Mouse (Mus musculus) neural tube, embryonic 11.5 days (tissue): ENCODE measurements around the gene Pah. TPM values are rescaled to one million over a fixed set of nuclear protein-coding genes. Genes with fewer than 3 reads are reported as not detected.

Experiments used
- ATAC-seq: fragments of 200-750 bp; cut with Nextera tagmentation; 2 replicates; pipeline ENCODE4 v1.8.0; 2017; ENCODE audit warnings: moderate number of reproducible peaks, mild to moderate bottlenecking, moderate TSS enrichment, moderate library complexity; ENCODE audit not compliant: insufficient read depth, low FRiP score, low TSS enrichment
- DNase-seq: peaks from one replicate; pipeline ENCODE4 v3.0.0-alpha.2; 2015; ENCODE audit warnings: low spot score
- H3K27ac ChIP-seq: fragments of 300-500 bp; sonication (generic); 2 replicates; pipeline ENCODE4 v1.5.1; 2014; ENCODE audit warnings: low read depth, mild to moderate bottlenecking, low read length
- H3K27me3 ChIP-seq: fragments of 300-500 bp; sonication (generic); 2 replicates; pipeline ENCODE4 v1.6.1; 2014; ENCODE audit warnings: mild to moderate bottlenecking, low read length, mixed read lengths; ENCODE audit not compliant: control insufficient read depth, insufficient read depth
- H3K36me3 ChIP-seq: fragments of 300-500 bp; sonication (generic); 2 replicates; pipeline ENCODE4 v1.6.1; 2014; ENCODE audit warnings: mild to moderate bottlenecking, low read length, moderate library complexity, mixed read lengths; ENCODE audit not compliant: control insufficient read depth, insufficient read depth
- H3K4me1 ChIP-seq: fragments of 300-500 bp; sonication (generic); 2 replicates; pipeline ENCODE4 v1.6.1; 2014; ENCODE audit warnings: low read length, mixed read lengths; ENCODE audit not compliant: control insufficient read depth, insufficient read depth
- H3K4me2 ChIP-seq: fragments of 300-500 bp; sonication (generic); 2 replicates; pipeline ENCODE4 v1.6.1; 2014; ENCODE audit warnings: low read depth, mild to moderate bottlenecking, moderate library complexity
- H3K4me3 ChIP-seq: fragments of 300-500 bp; sonication (generic); 2 replicates; pipeline ENCODE4 v1.5.1; 2014; ENCODE audit warnings: low read depth, low read length
- H3K9ac ChIP-seq: fragments of 300-500 bp; sonication (generic); 2 replicates; pipeline ENCODE4 v1.6.1; 2014; ENCODE audit warnings: mild to moderate bottlenecking, low read length
- H3K9me3 ChIP-seq: fragments of 300-500 bp; sonication (generic); 2 replicates; pipeline ENCODE4 v1.6.1; 2016; ENCODE audit warnings: low read length; ENCODE audit not compliant: control insufficient read depth
- WGBS: fragments of 180-500 bp; shearing (Covaris S2); extraction: QIAGEN DNeasy Blood & Tissue Kit; methylation state at CpG from one replicate; pipeline ENCODE4 v1.1.7; 2014; 5-methylcytosine and 5-hydroxymethylcytosine counted together
- polyA plus RNA-seq: library from polyadenylated mRNA; unstranded; fragments of >200 nt; fragmentation: Nextera tagmentation; extraction: Ambion mirVana; gene quantifications from 2 replicates; pipeline ENCODE4 v1.2.1, GENCODE M21; 2014

The Pah gene
- polyA plus RNA-seq, 1 experiment from 2014 or later: not detected

- H3K9ac ChIP-seq: no peak overlapping the region
- no peaks in the 10 kb centered on the region for H3K36me3 ChIP-seq
- peaks cover 28% of the 10 kb centered on the region for H3K27me3 ChIP-seq
- no peak overlapping the region for H3K4me3 ChIP-seq
- ATAC-seq (no peak), DNase-seq (no peak)
- H3K4me1 ChIP-seq: peaks cover 16% of the 10 kb centered on the region
- no peaks in the 10 kb centered on the region for H3K9me3 ChIP-seq
- 88% methylated on average over 2 of the region's 2 CpGs for WGBS
- no peak overlapping the region for H3K4me2 ChIP-seq
- no peak overlapping the region for H3K27ac ChIP-seq
Measured at GRCm38 (mm10) chr10:87497056-87497455, 24.5 kb upstream of the Pah start.

GRCm38 (mm10) chr10:87500926-87501658 is 20.5 kb upstream of the Pah start:
- H3K4me3 ChIP-seq: peak overlapping the region; percentile 1
- ATAC-seq: peak; percentile 63

GRCm38 (mm10) chr10:87501659-87502042 is 19.9 kb upstream of the Pah start:
- Histone ChIP-seq H3K36me3 (no peaks in the 10 kb centered on the region), H3K9ac (peak overlapping the region; percentile 23), H3K27me3 (peaks cover 13% of the 10 kb centered on the region), H3K4me3 (peak overlapping the region; percentile 1), H3K4me2 (peak overlapping the region; percentile 41), H3K27ac (no peak overlapping the region), H3K9me3 (no peaks in the 10 kb centered on the region), H3K4me1 (peaks cover 8% of the 10 kb centered on the region)
- DNase-seq (peak; percentile 57), ATAC-seq (peak; percentile 54)
- WGBS: 9% methylated on average over 7 of the region's 7 CpGs

More at GRCm38 (mm10) chr10:87500926-87501658, 20.5 kb upstream of the Pah start:
- peak overlapping the region; percentile 41 for H3K4me2 ChIP-seq
- no peaks in the 10 kb centered on the region for H3K36me3 ChIP-seq
- DNase-seq: peak; percentile 41
- 7% methylated on average over 20 of the region's 20 CpGs for WGBS
- H3K27me3 ChIP-seq: peaks cover 15% of the 10 kb centered on the region
- H3K4me1 ChIP-seq: peaks cover 8% of the 10 kb centered on the region
- no peaks in the 10 kb centered on the region for H3K9me3 ChIP-seq
- H3K27ac ChIP-seq: no peak overlapping the region
- peak overlapping the region; percentile 23 for H3K9ac ChIP-seq

GRCm38 (mm10) chr10:87502283-87502682 is 19.3 kb upstream of the Pah start:
- H3K27me3 ChIP-seq: peaks cover 10% of the 10 kb centered on the region
- H3K4me3 ChIP-seq: no peak overlapping the region
- whole genome bisulfite sequencing: 14% methylated on average over 5 of the region's 5 CpGs
- ATAC-seq: no peak; the same call in 1 of the 2 replicates
- no peak overlapping the region for H3K4me2 ChIP-seq
- no peaks in the 10 kb centered on the region for H3K9me3 ChIP-seq
- H3K9ac ChIP-seq: no peak overlapping the region
- H3K27ac ChIP-seq: no peak overlapping the region
- DNase-seq: peak; percentile 57
- H3K36me3 ChIP-seq: no peaks in the 10 kb centered on the region
- H3K4me1 ChIP-seq: peaks cover 8% of the 10 kb centered on the region

GRCm38 (mm10) chr10:87503946-87504345 is 17.6 kb upstream of the Pah start:
- Histone ChIP-seq H3K27ac (no peak overlapping the region), H3K4me2 (no peak overlapping the region), H3K27me3 (peaks cover 10% of the 10 kb centered on the region), H3K9me3 (no peaks in the 10 kb centered on the region), H3K4me3 (no peak overlapping the region), H3K36me3 (no peaks in the 10 kb centered on the region), H3K9ac (no peak overlapping the region), H3K4me1 (peaks cover 8% of the 10 kb centered on the region)
- ATAC-seq (no peak; the same call in 1 of the 2 replicates), DNase-seq (peak; percentile 58)
- 6% methylated on average over 10 of the region's 10 CpGs for WGBS

- no peak for ATAC-seq
- no peaks in the 10 kb centered on the region for H3K4me1 ChIP-seq
- H3K9ac ChIP-seq: no peak overlapping the region
- no peak overlapping the region for H3K27ac ChIP-seq
- no peak overlapping the region for H3K4me2 ChIP-seq
- WGBS: 91% methylated on average over 4 of the region's 4 CpGs
- 0 out of 2 replicates have a peak, but pooled peaks cover 3% of the 10 kb centered on the region for H3K27me3 ChIP-seq
- no peak overlapping the region for H3K4me3 ChIP-seq
- DNase-seq: no peak
- H3K36me3 ChIP-seq: no peaks in the 10 kb centered on the region
- no peaks in the 10 kb centered on the region for H3K9me3 ChIP-seq
Measured at GRCm38 (mm10) chr10:87508581-87508980, 13.0 kb upstream of the Pah start.

GRCm38 (mm10) chr10:87513052-87513451 is 8.5 kb upstream of the Pah start:
- no peaks in the 10 kb centered on the region for H3K4me1 ChIP-seq
- no peak overlapping the region for H3K9ac ChIP-seq
- no peak overlapping the region for H3K27ac ChIP-seq
- no peak for DNase-seq
- H3K27me3 ChIP-seq: no peaks in the 10 kb centered on the region
- H3K4me3 ChIP-seq: no peak overlapping the region
- no peak for ATAC-seq
- H3K9me3 ChIP-seq: no peaks in the 10 kb centered on the region
- no peaks in the 10 kb centered on the region for H3K36me3 ChIP-seq
- no peak overlapping the region for H3K4me2 ChIP-seq

- Histone ChIP-seq H3K4me1 (no peaks in the 10 kb centered on the region), H3K9ac (no peak overlapping the region), H3K9me3 (no peaks in the 10 kb centered on the region), H3K4me3 (no peak overlapping the region), H3K27ac (no peak overlapping the region), H3K36me3 (no peaks in the 10 kb centered on the region), H3K27me3 (no peaks in the 10 kb centered on the region), H3K4me2 (no peak overlapping the region)
- DNase-seq (no peak), ATAC-seq (no peak)
- 74% methylated on average over 2 of the region's 2 CpGs for WGBS
Measured at GRCm38 (mm10) chr10:87518585-87518984, 3.0 kb upstream of the Pah start.

- Histone ChIP-seq H3K4me1 (no peaks in the 10 kb centered on the region), H3K9ac (no peak overlapping the region), H3K27me3 (no peaks in the 10 kb centered on the region), H3K9me3 (no peaks in the 10 kb centered on the region), H3K36me3 (no peaks in the 10 kb centered on the region), H3K4me3 (no peak overlapping the region), H3K4me2 (no peak overlapping the region), H3K27ac (no peak overlapping the region)
- WGBS: 70% methylated on average over 4 of the region's 4 CpGs
- DNase-seq (no peak), ATAC-seq (no peak)
Measured at GRCm38 (mm10) chr10:87520401-87521116, 1.0 kb upstream of the Pah start.
